Mouse (Mus musculus) layer of hippocampus, adult 8-10 months (tissue): ENCODE data around the gene Sfi1. TPM values are rescaled to one million over a fixed set of nuclear protein-coding genes. Genes with fewer than 3 reads are reported as not detected.
"Not testable (repeated sequence)": the region's sequence is repeated elsewhere in the genome, so short reads cannot be mapped to it uniquely, and the experiment has no call there.

Source experiments
- DNase-seq, 2 experiments: peaks; one replicate each; pipeline ENCODE4 v3.0.0; 2022; ENCODE audit warnings: low spot score in 2 of 2
- total RNA-seq, 4 experiments: library from RNA; stranded (reverse); gene quantifications; 2 replicates each; pipeline ENCODE4 v1.2.4; 2022

Gene Sfi1
- total RNA-seq, result 100 to 1,000 TPM in 1 of 4 experiments, 10 to 100 TPM in 3; 78.7 to 104 (median 90.0) TPM

DNA sequence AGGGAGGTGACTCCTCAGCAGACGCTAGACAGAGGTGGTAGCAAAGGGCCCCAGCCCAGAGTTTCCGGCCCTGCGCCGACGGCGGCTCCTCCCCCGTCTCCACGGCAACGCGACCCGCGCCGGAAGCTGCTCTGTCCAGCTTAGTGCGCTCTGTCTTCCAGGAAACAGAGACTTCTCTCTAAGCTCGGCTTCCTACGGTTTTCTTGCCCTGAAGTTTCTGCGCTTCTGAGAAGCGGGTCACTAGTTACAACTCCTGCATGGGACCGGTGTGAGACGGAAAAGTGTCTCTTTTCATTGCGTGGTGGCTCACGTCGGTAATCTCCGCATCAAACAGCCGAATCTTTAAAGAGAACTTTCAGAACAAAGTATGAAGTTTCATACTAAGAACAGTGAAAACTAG is at the start of gene Sfi1:
Gene Sfi1, minus strand, starts transcription at position 101 of the 400 bp plus-strand sequence.
- DNase-seq, result no peak

DNA sequence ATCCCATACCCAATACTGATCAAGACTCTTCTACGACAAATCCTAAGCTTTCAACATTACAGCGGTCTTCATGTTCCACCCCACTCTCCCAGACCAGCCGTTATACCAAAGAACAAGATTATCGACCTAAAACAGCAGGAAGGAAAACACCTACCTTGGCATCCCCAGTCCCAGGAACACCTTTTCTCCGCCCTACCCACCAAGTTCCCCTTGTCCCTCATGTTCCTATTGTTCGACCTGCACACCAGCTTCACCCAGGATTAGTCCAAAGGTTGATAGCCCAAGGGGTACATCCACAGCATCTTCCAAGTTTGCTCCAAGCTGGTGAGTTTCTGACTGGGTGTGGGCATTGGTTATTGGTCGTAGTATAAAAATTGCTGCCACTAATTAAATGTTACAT is 49.1 kb upstream of the Sfi1 start:
- DNase-seq, result no peak

DNA sequence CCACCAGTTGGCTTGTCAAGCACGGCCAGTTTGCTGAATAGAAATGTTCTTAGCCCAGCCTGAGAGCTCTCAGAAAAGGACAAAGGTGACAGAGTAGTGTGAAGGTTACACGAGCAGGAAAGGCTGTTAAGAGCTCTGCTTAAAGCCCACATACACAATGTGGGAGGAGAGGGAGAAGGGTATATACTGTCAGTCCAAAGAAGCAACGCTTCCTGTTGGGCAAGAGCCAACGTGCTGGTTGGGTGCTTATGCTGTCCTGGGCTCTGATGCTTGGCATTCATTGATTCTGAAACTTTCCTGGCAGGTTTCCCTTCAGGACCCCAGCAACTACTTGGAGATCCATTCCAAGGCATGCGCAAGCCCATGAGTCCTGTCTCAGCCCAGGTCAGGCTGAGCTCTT is 42.0 kb upstream of the Sfi1 start:
- no peak for DNase-seq

DNA sequence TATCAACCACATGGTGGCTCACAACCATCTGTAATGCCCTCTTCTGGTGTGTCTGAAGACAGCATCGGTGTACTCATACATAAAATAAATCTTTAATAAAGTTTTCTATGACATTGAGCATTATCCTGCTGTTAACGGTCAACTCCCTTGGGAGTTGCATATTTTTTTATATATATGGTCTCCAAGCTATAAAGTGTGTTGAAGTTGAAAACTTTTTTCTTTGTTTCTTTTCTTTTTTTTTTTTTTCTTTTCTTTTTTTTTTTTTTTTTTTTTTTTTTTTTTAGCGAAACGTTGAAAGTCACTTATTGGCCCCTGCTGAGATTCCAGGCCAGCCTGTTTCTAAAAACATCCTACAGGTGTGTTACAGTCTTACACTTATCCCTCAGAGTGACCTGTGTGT is 40.4 kb upstream of the Sfi1 start:
- no peak for DNase-seq

DNA sequence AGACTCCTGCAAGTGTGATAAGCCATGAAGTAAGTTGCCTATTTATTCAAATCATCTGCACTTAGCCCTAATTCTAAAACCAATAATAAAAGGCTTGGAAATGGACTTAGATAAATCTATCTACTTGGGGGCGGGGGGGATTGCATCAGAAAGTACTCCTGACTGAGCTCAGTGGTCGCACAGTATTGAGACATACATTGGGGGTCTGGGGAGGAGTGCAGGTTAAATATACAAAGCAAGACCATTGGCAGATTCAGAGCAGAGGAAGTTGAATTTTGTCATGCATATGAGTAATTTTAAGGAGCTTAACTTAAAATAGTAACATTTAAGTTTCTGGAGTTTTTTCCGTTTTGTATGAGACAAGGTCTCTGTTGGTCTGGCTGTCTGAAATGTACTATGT is 39.0 kb upstream of the Sfi1 start:
- no peak for DNase-seq

DNA sequence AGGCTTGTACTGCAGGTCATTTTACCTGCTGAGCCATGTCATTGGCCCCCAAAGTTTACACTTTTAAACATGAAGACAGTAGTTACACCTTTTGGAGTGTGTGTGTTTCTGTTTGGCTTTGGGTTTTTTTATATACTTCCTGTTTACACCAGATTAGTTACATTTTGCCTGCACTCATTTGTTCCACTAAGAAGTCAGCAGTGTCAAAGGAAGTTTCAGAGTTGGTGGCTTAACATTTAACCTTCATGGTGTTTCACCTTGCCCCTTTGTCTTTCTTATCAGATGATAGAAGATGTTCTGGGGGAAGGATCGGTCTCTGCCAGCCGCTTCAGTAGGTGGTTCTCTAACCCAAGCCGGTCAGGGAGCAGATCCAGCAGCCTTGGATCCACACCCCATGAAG is 33.9 kb upstream of the Sfi1 start:
- DNase-seq, result no peak

DNA sequence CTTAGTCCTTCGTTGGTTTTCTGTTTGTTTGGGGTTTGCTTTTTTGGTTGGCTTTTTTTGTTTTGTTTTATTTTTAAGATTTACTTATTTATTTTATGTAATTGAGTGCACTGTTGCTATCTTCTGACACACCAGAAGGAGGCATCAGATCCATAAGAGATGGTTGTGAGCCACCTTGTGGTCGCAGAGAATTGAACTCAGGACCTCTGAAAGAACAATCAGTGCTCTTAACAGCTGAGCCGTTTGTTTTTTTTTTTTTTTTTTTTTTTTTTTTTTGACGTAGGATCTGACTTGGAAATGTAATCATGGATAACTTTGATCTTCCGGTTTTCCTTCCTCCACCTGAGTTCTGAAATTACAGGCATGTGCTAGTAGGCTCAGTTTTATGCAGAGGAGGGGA is 29.8 kb upstream of the Sfi1 start:
- no peak for DNase-seq

DNA sequence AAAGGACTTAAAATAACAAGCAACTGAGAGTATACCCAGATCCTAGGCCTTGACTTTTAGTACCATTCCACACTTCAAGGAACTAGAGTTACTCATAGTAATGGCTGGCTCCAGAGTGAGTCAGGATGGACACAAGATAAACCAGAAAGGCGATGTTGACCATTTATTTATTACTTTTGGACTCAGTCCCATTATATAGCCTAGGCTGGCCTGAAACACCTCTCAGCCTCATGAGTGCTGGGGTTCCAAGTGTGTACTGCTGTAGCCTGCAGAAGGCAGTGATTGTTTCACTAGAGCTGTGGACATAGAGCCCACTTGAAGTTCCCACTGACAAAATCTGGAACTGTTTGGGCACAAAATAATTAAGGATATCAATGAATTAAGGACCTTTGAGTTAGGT is 19.3 kb upstream of the Sfi1 start:
- no peak for DNase-seq

DNA sequence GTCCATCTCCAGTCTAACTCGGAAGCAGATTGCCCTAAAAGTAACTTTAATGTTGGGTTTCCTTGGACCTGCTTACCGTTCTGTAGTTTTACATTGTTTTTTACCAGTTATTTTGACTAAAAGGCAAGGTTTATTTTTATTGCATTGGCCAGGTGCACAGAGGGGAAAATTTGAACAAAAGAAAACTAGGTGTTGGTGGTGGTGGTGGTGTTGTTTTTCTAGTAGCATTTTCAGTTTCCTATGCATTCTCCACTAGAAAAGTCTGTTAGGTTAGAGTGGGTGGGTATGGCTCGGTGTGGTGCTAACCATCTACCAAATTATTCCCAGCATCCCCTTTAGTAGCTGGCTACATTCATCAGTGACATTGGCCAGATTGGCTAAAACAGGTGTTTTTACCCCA is 13.5 kb upstream of the Sfi1 start:
- DNase-seq, result no peak

DNA sequence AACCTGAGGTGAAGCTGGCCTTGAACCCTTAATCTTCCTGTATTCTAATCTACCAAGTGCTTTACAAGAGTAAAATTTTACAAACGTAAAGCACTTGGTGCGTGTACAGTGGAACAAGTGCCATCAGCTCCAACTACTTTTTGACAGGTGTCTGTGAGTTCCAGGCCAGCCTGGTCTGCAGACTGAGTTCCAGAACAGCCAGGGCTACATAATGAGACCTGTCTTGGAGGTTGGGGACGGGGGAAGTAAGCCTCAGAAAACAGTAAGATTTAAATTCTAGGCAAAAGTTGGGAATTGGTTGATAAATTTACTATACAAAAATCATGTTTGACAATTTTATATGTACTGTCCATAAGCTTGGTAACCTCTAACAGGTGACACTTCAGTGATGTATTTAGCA is 11.9 kb upstream of the Sfi1 start:
- DNase-seq, result no peak

DNA sequence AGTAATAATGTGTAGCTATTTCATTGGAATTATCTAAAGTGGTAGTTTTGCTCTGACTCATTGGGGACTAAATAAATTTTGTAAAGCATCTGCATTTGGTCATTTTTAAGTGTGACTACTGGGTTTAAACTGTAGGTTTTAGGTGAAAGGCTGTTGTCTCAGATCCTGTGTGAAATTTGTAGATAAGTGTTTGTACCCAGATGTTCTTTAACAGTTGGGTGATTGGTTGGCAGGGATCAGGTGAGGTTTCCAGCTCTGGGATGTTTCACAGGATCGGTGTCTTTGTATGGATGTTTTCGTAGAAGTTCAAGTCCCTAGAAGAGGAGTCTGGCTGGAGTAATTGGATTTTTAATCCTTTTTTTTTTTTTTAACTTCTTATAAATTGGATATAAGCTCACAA is 10.5 kb upstream of the Sfi1 start:
- DNase-seq, result no peak

DNA sequence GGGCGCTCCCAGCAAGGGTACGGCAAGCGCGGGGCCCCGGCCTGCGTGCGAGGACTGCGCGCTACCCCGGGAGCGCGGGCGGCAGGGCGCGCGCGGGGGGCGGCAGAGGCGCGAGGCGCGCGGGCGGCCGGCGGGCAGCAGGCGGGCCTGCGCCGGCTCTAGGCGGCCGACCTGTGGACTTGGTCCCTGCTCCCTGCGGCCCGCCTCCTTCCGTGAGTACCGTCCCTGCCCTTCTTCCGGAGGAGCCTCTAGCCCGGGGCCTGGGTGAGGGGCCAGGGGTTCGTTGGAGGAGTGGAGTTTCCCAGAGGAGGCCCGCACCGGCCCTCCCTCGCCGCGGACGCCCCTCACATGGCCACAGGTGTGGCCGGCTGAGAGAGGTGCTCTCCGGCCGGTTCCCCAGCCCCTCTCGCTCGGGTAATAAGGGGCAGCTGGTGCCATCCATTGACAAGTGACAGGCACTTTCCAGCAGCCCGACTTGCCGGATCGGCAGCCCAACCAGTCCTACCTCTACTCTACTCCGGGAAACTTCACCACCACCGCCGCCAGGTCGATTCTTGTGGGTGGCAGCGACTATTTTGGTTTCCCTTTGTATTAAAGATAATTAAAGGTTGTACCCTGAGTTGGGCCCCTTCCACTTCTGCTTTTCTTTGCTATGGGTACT is 9.6 kb upstream of the Sfi1 start:
- peak; percentile 24 to 26 for DNase-seq

DNA sequence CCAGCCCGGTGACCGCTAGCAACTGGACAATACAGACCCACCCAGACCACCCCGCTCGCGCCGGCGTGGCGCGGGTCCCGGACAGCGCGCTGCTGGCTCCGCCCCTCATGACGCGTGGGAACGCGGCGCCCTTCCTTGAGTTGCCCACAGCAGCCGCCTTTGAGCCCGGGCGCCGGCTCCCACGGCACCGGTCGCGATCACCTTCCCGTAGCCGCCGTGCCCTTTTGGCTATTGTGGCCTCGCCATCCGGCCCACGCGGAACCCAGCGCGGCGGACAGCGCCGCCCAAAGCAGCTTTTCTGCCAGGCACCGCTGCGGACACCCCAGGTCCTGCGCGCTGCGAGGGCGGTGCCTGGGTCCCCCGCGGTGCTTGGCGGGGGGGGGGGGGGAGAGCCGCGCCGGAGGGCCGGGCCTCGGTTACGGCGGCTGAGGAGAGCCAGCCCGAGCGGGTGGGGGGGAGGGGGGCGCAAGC is 9.0 kb upstream of the Sfi1 start, which contains the start of gene Eif4enif1:
Gene Eif4enif1, plus strand, starts transcription at position 162 of the 471 bp plus-strand sequence.
- DNase-seq, result peak; percentile 86 to 93

DNA sequence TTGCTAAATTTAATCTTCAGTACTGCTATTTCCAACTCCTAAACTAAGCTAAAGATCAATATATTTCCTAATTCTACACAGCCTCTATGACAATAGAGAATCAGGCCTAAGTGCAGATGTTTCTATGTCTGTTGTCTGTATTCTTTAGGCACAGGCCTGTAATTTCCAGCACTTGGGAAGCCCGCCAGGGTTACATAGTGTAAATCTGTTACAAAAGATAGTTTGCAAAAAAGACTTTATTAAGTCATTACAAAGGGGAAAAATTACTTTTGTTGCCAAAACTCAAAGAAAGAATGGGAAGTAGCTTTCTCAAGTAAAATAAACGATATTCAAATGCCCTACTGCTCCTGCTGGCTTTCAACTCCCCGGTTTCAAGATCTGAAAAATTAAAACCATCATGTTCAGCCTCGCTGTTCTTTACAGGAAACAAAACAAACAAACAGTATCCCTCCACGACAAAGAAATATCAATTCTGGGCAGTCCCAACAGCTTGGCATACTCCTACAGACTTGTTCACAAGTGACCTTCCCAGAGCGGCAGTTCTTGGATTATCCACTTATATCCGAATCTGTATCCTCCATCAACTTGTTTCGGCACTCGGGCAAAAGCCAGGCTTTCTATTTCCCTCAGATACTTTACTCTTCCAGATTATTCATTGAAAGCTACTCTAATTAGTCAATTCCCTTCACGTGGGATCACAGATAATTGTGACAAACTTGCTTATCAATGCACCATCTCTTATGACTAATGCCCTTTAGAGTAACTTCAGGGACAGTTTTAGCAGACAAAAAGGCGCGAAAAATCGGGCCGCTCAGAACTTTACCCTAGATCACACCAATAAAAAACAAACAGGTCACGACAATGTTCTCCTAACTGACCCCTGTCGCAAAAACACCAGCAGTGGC is 8.3 kb upstream of the Sfi1 start:
- no peak for DNase-seq

DNA sequence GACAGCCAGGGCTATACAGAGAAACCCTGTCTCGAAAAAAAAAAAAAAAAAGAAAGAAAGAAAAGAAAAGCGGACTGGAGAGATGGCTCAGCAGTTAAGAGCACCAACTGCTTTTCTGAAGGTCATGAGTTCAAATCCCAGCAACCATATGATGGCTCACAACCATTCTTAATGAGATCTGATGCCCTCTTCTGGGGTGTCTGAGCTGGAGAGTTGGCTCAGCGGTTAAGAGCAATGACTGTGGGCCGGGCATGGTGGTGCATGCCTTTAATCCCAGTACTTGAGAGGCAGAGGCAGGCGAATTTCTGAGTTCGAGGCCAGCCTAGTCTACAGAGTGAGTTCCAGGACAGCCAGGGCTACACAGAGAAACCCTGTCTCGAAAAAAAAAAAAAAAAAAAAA is 7.4 kb upstream of the Sfi1 start:
- DNase-seq, result not testable (repeated sequence)

DNA sequence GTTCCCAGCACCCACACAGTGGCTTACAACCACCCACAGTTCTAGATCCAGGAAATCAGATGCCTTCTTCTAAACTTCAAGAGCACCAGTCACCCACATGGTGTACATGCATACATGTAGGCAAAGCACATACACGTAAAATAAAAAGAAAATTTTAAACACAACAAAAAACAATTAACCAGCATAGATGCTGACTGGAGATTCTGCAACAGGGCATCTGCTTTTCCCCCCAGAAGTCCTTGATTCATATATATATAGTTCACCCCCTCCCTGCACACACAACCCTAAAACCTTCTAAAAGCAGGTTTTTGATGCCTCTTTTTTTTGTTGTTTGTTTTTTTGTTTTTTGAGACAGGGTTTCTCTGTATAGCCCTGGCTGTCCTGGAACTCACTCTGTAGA is 10.6 kb downstream of the Sfi1 start:
- DNase-seq, result not testable (repeated sequence)

DNA sequence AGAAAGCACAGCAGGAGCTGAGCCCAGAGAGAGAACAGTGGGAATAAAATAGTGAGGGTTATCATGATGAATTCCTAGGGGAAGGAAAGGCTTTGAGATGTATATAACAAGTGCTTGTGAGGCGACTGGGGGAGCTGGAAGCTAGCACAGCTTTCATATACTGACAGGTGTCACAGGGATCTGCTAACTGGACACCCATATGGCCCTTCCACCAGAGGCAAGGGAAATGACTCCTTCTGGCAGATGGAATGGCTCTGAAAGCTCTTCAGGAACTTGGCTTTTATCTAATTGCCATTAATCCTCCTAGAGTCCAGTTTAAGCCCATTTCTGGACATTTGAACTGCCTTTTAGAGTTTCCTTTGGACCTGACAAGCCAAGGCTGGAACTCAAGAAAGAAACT is 11.3 kb downstream of the Sfi1 start:
- not testable (repeated sequence) for DNase-seq

DNA sequence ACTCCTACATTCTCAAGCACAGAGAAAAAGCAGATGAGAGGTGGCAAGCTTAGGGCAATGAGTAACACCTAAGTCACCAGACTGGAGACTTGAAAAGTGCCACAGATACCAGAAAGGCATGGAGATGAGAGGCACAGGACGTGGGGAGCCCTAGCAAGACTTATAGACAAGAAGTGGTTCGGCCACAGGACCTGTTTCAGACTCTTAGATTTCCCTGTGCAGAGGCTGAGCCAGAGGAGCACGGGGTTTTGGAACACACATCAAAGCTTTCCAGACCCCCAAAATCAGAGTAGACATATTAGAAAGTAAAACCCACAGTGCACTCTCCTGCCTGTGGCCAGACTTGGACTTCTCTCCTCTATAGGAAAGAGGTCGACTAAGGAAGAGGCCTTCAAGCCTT is 12.0 kb downstream of the Sfi1 start:
- peak; percentile 70 to 78 for DNase-seq

DNA sequence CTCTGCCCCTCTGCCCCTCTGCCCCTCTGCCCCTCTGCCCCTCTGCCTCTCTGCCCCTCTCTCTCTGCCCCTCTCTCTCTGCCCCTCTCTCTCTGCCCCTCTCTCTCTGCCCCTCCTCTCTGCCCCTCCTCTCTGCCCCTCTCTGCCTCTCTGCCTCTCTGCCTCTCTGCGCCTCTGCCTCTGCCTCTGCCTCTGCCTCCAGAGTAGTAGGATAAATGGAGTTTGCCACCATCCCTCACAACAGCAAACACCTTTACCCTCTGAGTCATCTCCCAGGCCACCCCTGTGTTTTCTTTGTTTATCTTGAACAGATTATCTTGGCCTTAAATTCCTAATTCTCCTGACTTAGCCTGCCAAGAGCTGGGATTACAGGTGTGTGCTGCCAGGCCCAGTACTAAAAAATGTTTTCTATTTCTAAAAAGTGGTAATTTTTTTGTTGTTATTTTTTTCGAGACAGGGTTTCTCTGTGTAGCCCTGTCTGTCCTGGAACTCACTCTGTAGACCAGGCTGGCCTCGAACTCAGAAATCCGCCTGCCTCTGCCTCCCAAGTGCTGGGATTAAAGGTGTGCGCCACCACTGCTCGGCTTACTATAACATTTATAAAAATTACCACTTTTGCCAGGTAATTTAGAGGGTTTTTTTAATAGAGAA is 12.6 kb downstream of the Sfi1 start:
- DNase-seq, result not testable (repeated sequence)

DNA sequence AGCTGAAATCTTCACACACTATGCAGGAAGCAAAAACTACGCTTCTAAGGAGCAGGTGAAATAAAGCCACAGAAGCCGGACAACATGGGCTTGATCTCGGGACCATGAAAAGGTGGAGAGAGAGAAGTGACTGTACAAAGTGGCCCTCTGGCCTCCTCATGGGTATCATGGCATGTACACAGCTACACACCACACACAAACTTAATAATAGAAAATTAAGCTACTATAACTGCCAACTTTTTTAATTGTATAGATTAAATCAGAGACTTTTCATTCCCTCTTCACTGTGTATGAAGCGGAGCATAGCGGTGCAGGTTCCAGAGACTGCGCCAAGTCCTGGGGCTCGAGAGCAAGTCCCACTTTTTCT is 13.6 kb downstream of the Sfi1 start:
- not testable (repeated sequence) for DNase-seq

DNA sequence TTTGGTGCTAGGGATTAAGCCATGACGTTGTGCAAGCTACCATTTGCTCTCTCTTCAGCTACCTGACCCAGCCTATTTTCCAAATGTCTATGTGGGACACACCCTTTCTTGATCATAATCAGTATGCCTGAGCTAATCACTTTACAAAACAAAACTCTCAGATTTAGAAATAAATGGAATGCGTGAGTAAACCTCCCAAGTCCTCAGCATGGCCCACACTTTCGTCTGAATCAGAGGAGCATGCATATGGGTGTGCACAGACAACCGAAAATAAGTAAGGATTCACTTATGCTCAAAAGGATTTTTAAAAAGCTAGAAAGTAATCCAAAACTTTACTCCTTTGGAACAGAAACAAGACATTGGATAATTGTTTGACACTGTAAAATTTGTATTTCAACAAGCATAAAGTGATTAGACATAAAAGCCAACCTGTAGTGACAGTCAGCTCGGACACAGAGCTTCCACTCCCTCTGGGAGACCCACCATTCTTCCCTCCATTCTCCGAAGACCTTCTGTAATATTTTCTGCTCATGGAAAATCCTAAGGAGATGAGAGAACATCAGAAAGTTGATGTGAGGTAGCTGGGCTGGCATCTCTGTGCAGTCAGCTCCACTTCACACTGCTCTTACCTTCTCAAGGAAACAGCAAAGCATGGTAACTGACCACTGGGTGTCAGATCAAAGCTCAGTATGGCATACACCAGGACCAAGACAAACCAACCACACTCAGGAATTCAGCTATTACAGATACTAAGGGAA is 14.1 kb downstream of the Sfi1 start:
- DNase-seq, result not testable (repeated sequence)
